Mouse (Mus musculus): ENCODE measurements around the gene Pkdcc. TPM values are rescaled to one million over a fixed set of nuclear protein-coding genes. Genes with fewer than 3 reads are reported as not detected.

Gene Pkdcc
- total and polyA plus RNA-seq, 2 experiments from 2014 or later = 7.8 to 100 TPM

DNA sequence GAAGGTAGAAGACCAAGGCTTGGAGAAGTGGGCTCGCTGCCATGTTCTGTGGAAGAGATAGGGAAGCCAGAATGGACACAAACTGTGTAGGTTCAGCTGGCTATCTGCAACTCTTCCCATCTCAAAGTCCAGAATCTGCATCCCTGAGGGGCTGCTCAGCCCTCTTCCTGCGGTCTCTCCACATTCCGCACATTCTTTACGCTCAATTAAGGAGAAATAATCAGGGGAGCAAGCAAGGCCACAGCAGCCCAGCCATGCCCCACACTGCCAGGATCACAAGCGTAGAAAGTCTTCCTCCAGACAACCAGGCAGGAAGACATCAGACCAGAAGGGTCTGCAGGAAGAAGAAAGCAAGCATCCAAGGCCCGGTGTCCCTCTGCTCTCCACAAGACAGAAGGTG is 13.8 kb upstream of the Pkdcc start:
- Histone ChIP-seq H3K9me3 (replicated peaks; ENCODE audit: control insufficient read depth, low read length) (no peaks in the 10 kb centered on the region), H3K4me3 (ENCODE audit: low read depth, low read length) (no peak overlapping the region), H3K4me1 (ENCODE audit: control insufficient read depth, insufficient read depth) (peaks cover 28% of the 10 kb centered on the region), H3K27me3 (ENCODE audit: control insufficient read depth, insufficient read depth, low read length) (no peaks in the 10 kb centered on the region), H3K36me3 (replicated peaks; ENCODE audit: control insufficient read depth, insufficient read depth, low read length) (no peaks in the 10 kb centered on the region), H3K9ac (replicated peaks; ENCODE audit: low read depth, low read length) (no peak overlapping the region), H3K4me2 (ENCODE audit: low read depth, low read length) (no peak overlapping the region), H3K27ac (ENCODE audit: low read depth) (no peak overlapping the region)
- ATAC-seq (ENCODE audit: insufficient read depth, low read depth) (no peak), DNase-seq (ENCODE audit: low spot score) (no peak)
- WGBS = 39% methylated on average over 6 of the region's 6 CpGs
- TF ChIP-seq EP300 (IDR thresholded peaks at IDR 0.05; ENCODE audit: low read depth) (no peak), CTCF (IDR thresholded peaks at IDR 0.05; ENCODE audit: low read depth) (no peak)

DNA sequence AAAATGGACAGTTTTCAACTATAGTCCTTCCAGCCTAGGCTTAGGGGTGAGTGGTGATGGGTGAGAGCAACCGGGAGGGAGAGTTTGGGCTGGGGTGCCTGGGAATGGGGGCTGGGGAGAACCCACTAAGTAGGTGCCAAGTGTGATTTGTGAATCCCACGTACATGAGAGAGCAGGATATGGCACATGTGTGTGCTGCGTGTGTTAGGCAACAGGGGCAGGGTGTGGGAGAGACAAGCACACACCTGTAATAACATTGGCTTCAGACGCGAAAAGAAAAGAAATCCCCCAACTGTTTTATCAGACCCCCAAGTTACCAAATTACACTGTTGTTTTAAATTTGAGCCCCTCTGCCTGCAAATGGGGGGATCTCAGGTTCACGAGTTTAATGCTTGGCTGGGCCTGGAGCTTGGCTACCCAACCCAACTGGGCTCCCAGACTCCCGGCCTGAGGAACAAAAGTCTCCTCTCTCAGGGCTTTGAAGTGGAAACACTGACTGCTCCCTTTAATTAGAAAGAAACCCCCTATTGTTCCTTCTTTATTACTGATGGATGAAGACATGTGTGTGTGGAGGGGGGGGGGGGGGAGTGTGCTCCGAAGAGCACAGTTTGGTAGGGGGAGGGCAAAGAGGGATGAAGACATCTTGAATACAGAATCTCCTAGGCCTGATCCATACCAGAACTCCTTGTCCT is 11.3 kb upstream of the Pkdcc start:
- ATAC-seq (ENCODE audit: insufficient read depth, low read depth) = no peak
- no peaks in the 10 kb centered on the region for H3K9me3 ChIP-seq (replicated peaks; ENCODE audit: control insufficient read depth, low read length)
- no peak overlapping the region for H3K4me2 ChIP-seq (ENCODE audit: low read depth, low read length)
- no peaks in the 10 kb centered on the region for H3K27me3 ChIP-seq (ENCODE audit: control insufficient read depth, insufficient read depth, low read length)
- no peak overlapping the region for H3K9ac ChIP-seq (replicated peaks; ENCODE audit: low read depth, low read length)
- H3K27ac ChIP-seq (ENCODE audit: low read depth) = no peak overlapping the region
- DNase-seq (ENCODE audit: low spot score) = no peak
- TF ChIP-seq CTCF (IDR thresholded peaks at IDR 0.05; ENCODE audit: low read depth) = no peak
- no peak for TF ChIP-seq EP300 (IDR thresholded peaks at IDR 0.05; ENCODE audit: low read depth)
- H3K4me1 ChIP-seq (ENCODE audit: control insufficient read depth, insufficient read depth) = 0 out of 2 replicates have a peak, but pooled peaks cover 6% of the 10 kb centered on the region
- WGBS = 70% methylated on average over 8 of the region's 8 CpGs
- H3K4me3 ChIP-seq (ENCODE audit: low read depth, low read length) = no peak overlapping the region
- H3K36me3 ChIP-seq (replicated peaks; ENCODE audit: control insufficient read depth, insufficient read depth, low read length) = no peaks in the 10 kb centered on the region

DNA sequence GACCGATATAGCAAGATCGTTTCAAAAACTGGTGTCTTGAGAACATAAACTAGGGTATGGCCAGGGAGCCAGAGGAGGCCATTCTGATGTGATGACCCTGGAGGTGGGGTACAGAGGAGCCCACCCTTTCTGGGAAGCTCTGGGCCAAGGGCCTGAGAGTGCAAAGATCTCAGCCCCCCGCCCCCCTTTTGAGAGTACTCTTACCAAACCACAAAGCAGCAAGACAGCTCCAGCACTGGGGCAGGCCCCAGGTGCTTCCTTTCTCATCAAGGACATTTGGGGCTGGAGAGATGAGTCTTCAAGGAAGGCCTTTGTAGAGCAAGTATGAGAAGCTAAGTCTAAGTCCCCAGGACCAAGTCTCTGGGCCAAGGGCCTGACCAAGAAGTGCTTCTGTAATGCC is 7.8 kb upstream of the Pkdcc start:
- Histone ChIP-seq H3K4me1 (ENCODE audit: control insufficient read depth, insufficient read depth) (no peaks in the 10 kb centered on the region), H3K4me3 (ENCODE audit: low read depth, low read length) (no peak overlapping the region), H3K36me3 (replicated peaks; ENCODE audit: control insufficient read depth, insufficient read depth, low read length) (no peaks in the 10 kb centered on the region), H3K9ac (replicated peaks; ENCODE audit: low read depth, low read length) (no peak overlapping the region), H3K27ac (ENCODE audit: low read depth) (no peak overlapping the region), H3K9me3 (replicated peaks; ENCODE audit: control insufficient read depth, low read length) (no peaks in the 10 kb centered on the region), H3K4me2 (ENCODE audit: low read depth, low read length) (no peak overlapping the region), H3K27me3 (ENCODE audit: control insufficient read depth, insufficient read depth, low read length) (no peaks in the 10 kb centered on the region)
- DNase-seq (ENCODE audit: low spot score) = no peak
- no peak for ATAC-seq (ENCODE audit: insufficient read depth, low read depth)
- TF ChIP-seq EP300 (IDR thresholded peaks at IDR 0.05; ENCODE audit: low read depth) = no peak
- TF ChIP-seq CTCF (IDR thresholded peaks at IDR 0.05; ENCODE audit: low read depth) = no peak
- 75% methylated on average over 3 of the region's 3 CpGs for WGBS

DNA sequence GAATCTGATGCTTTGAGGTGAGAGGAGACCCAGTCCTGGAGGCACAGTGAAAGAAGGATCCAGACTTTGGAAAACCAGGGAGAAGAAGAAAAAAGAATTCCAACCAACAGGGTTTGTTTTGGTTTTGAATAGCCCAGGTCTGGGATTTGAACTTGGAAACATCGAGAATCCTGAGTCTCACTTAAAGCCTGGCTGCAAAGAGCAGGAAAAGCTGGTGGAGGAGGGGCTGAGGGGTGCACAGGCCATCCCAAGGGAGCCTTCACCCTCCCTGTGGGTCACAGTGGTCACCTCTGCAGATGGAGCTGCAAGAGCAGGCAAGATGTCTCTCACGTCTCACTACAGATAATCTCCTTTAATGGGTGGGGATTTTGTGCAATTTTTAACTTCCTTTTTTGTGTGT is 6.6 kb upstream of the Pkdcc start:
- ATAC-seq (ENCODE audit: insufficient read depth, low read depth) (no peak), DNase-seq (ENCODE audit: low spot score) (no peak)
- Histone ChIP-seq H3K9me3 (replicated peaks; ENCODE audit: control insufficient read depth, low read length) (no peaks in the 10 kb centered on the region), H3K4me1 (ENCODE audit: control insufficient read depth, insufficient read depth) (0 out of 2 replicates have a peak, but pooled peaks cover 4% of the 10 kb centered on the region), H3K4me2 (ENCODE audit: low read depth, low read length) (no peak overlapping the region), H3K27ac (ENCODE audit: low read depth) (no peak overlapping the region), H3K27me3 (ENCODE audit: control insufficient read depth, insufficient read depth, low read length) (no peaks in the 10 kb centered on the region), H3K9ac (replicated peaks; ENCODE audit: low read depth, low read length) (no peak overlapping the region), H3K36me3 (replicated peaks; ENCODE audit: control insufficient read depth, insufficient read depth, low read length) (no peaks in the 10 kb centered on the region), H3K4me3 (ENCODE audit: low read depth, low read length) (no peak overlapping the region)
- WGBS = 49% methylated on average over 2 of the region's 2 CpGs
- TF ChIP-seq CTCF (IDR thresholded peaks at IDR 0.05; ENCODE audit: low read depth) = no peak
- TF ChIP-seq EP300 (IDR thresholded peaks at IDR 0.05; ENCODE audit: low read depth) = no peak

DNA sequence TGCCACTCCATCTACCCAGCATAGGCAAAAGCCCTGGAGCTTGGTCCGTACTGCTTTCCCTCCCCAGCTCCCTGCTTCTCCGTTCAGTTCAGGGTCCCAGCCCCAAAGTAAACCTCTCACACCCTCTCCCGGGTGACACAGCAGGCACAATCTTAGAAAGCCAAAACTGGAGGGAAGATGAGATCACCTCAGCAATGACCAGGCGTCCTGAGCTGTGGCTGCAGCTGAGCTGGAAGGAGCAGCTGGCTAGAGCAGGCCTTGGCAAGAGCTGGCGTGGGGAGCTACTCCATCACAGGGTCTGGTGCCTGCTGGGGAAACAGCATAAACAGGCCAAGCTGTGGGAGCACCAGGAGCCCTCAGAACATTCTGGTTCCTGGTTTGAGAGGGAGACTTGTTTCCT is 4.6 kb upstream of the Pkdcc start:
- Histone ChIP-seq H3K9ac (replicated peaks; ENCODE audit: low read depth, low read length) (no peak overlapping the region), H3K4me1 (ENCODE audit: control insufficient read depth, insufficient read depth) (peaks cover 14% of the 10 kb centered on the region; the same call in 1 of the 2 replicates), H3K27ac (ENCODE audit: low read depth) (no peak overlapping the region), H3K4me3 (ENCODE audit: low read depth, low read length) (no peak overlapping the region), H3K4me2 (ENCODE audit: low read depth, low read length) (no peak overlapping the region), H3K27me3 (ENCODE audit: control insufficient read depth, insufficient read depth, low read length) (no peaks in the 10 kb centered on the region), H3K36me3 (replicated peaks; ENCODE audit: control insufficient read depth, insufficient read depth, low read length) (no peaks in the 10 kb centered on the region), H3K9me3 (replicated peaks; ENCODE audit: control insufficient read depth, low read length) (no peaks in the 10 kb centered on the region)
- 49% methylated on average over 5 of the region's 5 CpGs for WGBS
- DNase-seq (ENCODE audit: low spot score) (no peak), ATAC-seq (ENCODE audit: insufficient read depth, low read depth) (no peak)
- TF ChIP-seq CTCF (IDR thresholded peaks at IDR 0.05; ENCODE audit: low read depth) (no peak), EP300 (IDR thresholded peaks at IDR 0.05; ENCODE audit: low read depth) (no peak)

DNA sequence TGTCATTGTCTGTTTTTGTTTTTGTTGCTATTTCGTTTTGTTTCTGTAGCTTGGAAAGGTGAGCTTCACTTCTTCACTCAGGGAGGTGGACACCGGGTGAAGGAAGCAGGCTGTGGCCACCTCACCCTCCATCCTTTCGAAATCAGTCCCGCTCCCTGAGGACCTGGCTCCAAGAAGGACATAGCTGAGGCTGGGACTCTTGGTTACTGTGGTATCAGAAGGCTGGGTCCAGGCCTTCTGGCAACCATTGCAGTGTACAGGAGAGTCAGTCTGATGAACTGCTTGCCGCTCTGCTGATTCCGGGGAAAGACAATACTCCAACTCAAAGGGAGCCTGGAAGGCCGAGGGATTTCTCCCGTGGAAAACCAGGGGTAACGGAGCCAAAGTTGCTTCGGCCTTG is 3.9 kb upstream of the Pkdcc start:
- no peaks in the 10 kb centered on the region for H3K36me3 ChIP-seq (replicated peaks; ENCODE audit: control insufficient read depth, insufficient read depth, low read length)
- DNase-seq (ENCODE audit: low spot score) (no peak), ATAC-seq (ENCODE audit: insufficient read depth, low read depth) (no peak)
- no peak for TF ChIP-seq CTCF (IDR thresholded peaks at IDR 0.05; ENCODE audit: low read depth)
- TF ChIP-seq EP300 (IDR thresholded peaks at IDR 0.05; ENCODE audit: low read depth) = no peak
- no peak overlapping the region for H3K4me3 ChIP-seq (ENCODE audit: low read depth, low read length)
- no peaks in the 10 kb centered on the region for H3K27me3 ChIP-seq (ENCODE audit: control insufficient read depth, insufficient read depth, low read length)
- peaks cover 14% of the 10 kb centered on the region; the same call in 1 of the 2 replicates for H3K4me1 ChIP-seq (ENCODE audit: control insufficient read depth, insufficient read depth)
- H3K9ac ChIP-seq (replicated peaks; ENCODE audit: low read depth, low read length) = no peak overlapping the region
- H3K27ac ChIP-seq (ENCODE audit: low read depth) = no peak overlapping the region
- 91% methylated on average over 10 of the region's 10 CpGs for WGBS
- H3K4me2 ChIP-seq (ENCODE audit: low read depth, low read length) = no peak overlapping the region
- no peaks in the 10 kb centered on the region for H3K9me3 ChIP-seq (replicated peaks; ENCODE audit: control insufficient read depth, low read length)

Data from heart, postnatal 0 days (tissue).